Mouse (Mus musculus) myocyte (in vitro differentiated cells): Measurements from ENCODE around the gene Rnf187. TPM values are rescaled to one million over a fixed set of nuclear protein-coding genes. Genes with fewer than 3 reads are reported as not detected.

Source experiments
- H3K27me3 ChIP-seq: one replicate; pipeline ENCODE4 v1.6.1; 2011; ENCODE audit not compliant: control insufficient read depth, insufficient read depth, insufficient read length
- H3K36me3 ChIP-seq: one replicate; pipeline ENCODE4 v1.6.1; 2011; ENCODE audit not compliant: control insufficient read depth, insufficient read depth
- H3K4me2 ChIP-seq: one replicate; pipeline ENCODE4 v1.6.1; 2011; ENCODE audit warnings: low read depth, control low read depth
- H3K4me3 ChIP-seq: one replicate; pipeline ENCODE4 v1.5.1; 2011; ENCODE audit warnings: mild to moderate bottlenecking, control low read depth, moderate library complexity
- H3K79me2 ChIP-seq: one replicate; pipeline ENCODE4 v1.6.1; 2011; ENCODE audit not compliant: control insufficient read depth, insufficient read depth
- H3ac ChIP-seq: one replicate; pipeline ENCODE4 v1.6.1; 2011; ENCODE audit not compliant: control insufficient read depth, insufficient read length
- CEBPB ChIP-seq: IDR thresholded peaks from 2 replicates; pipeline ENCODE4 v1.6.1; 2011; ENCODE audit warnings: mild to moderate bottlenecking, moderate library complexity; ENCODE audit not compliant: poor library complexity, insufficient read depth, severe bottlenecking
- E2F4 ChIP-seq: IDR thresholded peaks from one replicate; pipeline ENCODE4 v1.6.1; 2011; ENCODE audit warnings: mild to moderate bottlenecking, control low read depth, moderate library complexity; ENCODE audit not compliant: insufficient read depth
- MAX ChIP-seq: IDR thresholded peaks from one replicate; pipeline ENCODE4 v1.6.1; 2011; ENCODE audit warnings: low read depth, mild to moderate bottlenecking, control low read depth
- MYOD1 ChIP-seq, 3 experiments: IDR thresholded peaks; one replicate each; pipeline ENCODE4 v1.6.1; 2011; ENCODE audit warnings: control low read depth in 2 of 3, low read depth in 2 of 3, mild to moderate bottlenecking in 2 of 3, moderate library complexity in 1 of 3; ENCODE audit not compliant: insufficient read length in 2 of 3, control insufficient read depth in 1 of 3
- MYOG ChIP-seq, 3 experiments: IDR thresholded peaks; one replicate each; pipeline ENCODE4 v1.6.1; 2011; ENCODE audit warnings: control low read depth in 2 of 3, low read depth in 2 of 3, mild to moderate bottlenecking in 2 of 3; ENCODE audit not compliant: insufficient read length in 2 of 3, control insufficient read depth in 1 of 3, insufficient read depth in 1 of 3
- POLR2A ChIP-seq: IDR thresholded peaks from one replicate; pipeline ENCODE4 v1.6.1; 2011; ENCODE audit warnings: low read depth, mild to moderate bottlenecking, control low read depth, moderate library complexity; ENCODE audit not compliant: insufficient read length
- POLR2AphosphoS2 ChIP-seq: IDR thresholded peaks from one replicate; pipeline ENCODE4 v1.6.1; 2011; ENCODE audit warnings: low read depth, control low read depth; ENCODE audit not compliant: insufficient read length
- REST ChIP-seq: IDR thresholded peaks from one replicate; pipeline ENCODE4 v1.6.1; 2011; ENCODE audit warnings: mild to moderate bottlenecking, control low read depth, moderate library complexity; ENCODE audit not compliant: insufficient read depth, insufficient read length
- SRF ChIP-seq: IDR thresholded peaks from one replicate; pipeline ENCODE4 v1.6.1; 2011; ENCODE audit warnings: low read depth; ENCODE audit not compliant: control insufficient read depth, insufficient read length
- TCF12 ChIP-seq: IDR thresholded peaks from one replicate; pipeline ENCODE4 v1.6.1; 2011; ENCODE audit warnings: mild to moderate bottlenecking, control low read depth; ENCODE audit not compliant: poor library complexity, insufficient read depth, severe bottlenecking
- TCF3 ChIP-seq: IDR thresholded peaks from one replicate; pipeline ENCODE4 v1.6.1; 2011; ENCODE audit warnings: low read depth, control low read depth; ENCODE audit not compliant: insufficient read length
- USF1 ChIP-seq: IDR thresholded peaks from one replicate; pipeline ENCODE4 v1.6.1; 2011; ENCODE audit warnings: low read depth, mild to moderate bottlenecking, control low read depth, moderate library complexity
- polyA plus RNA-seq: library from polyadenylated mRNA; unstranded; fragments of >200 nt; fragmentation: generic; extraction: Trizol; gene quantifications from one replicate; pipeline ENCODE4 v1.2.1, GENCODE M21; 2012; ENCODE audit warnings: missing spikeins

The Rnf187 gene
- polyA plus RNA-seq, 1 experiment, result 197 TPM

DNA sequence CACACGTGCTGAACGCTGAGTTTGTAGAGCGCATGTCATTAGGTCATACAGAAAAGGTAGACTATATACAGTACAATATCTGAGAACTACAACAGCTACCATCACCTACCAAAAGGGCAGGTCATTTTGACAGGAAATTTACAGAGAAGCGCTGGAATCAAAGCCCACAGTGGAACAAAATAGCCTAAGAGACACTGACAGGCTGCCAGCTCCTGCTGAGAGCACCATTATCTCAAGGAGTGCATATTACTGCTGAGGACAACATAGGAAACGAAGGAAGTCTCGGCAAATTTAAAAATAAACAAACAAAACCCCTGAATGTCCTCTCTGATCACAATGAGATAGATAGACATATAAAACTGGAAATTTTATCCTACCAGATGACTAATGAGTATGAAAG, 41.2 kb downstream of the Rnf187 start:
- H3K4me2 ChIP-seq, result no peak overlapping the region
- H3K36me3 ChIP-seq, result peaks cover 5% of the 10 kb centered on the region
- no peak overlapping the region for H3K4me3 ChIP-seq
- TF ChIP-seq MYOD1 (IDR thresholded peaks at IDR 0.05; ENCODE audit: control insufficient read depth in 1 of 3, insufficient read length in 2 of 3, low read depth in 2 of 3) (no peak), TCF3 (no peak), MYOG (IDR thresholded peaks at IDR 0.05; ENCODE audit: control insufficient read depth in 1 of 3, insufficient read depth in 1 of 3, insufficient read length in 2 of 3, low read depth in 2 of 3) (no peak), MAX (no peak), E2F4 (no peak), POLR2A (no peak), POLR2AphosphoS2 (no peak), CEBPB (no peak), USF1 (no peak), REST (no peak), TCF12 (no peak), SRF (no peak)
- H3K79me2 ChIP-seq, result no peaks in the 10 kb centered on the region
- H3ac ChIP-seq, result no peak overlapping the region
- H3K27me3 ChIP-seq, result no peaks in the 10 kb centered on the region

DNA sequence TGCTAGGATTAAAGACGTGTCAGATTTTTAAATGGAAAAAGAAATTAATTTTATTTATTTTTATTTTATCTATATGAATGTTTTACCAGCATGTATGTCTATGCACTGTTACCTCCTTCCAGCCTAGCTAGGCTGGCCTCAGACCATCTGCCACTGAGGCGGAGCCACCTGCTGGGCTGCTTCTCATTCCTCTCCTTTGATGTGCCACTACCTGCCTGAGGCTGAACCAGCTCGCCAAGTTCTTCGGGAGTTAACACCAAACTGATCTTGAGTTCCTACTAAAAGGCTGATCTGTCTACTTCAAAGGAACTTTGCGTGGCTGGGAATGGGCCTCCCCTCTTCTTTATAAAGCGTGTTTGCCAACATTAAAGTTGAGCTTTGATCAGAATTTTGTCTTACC, 44.3 kb downstream of the Rnf187 start:
- no peaks in the 10 kb centered on the region for H3K79me2 ChIP-seq
- no peak overlapping the region for H3ac ChIP-seq
- H3K4me3 ChIP-seq, result no peak overlapping the region
- H3K4me2 ChIP-seq, result no peak overlapping the region
- H3K36me3 ChIP-seq, result peaks cover 25% of the 10 kb centered on the region
- H3K27me3 ChIP-seq, result no peaks in the 10 kb centered on the region
- TF ChIP-seq USF1 (no peak), MYOD1 (IDR thresholded peaks at IDR 0.05; ENCODE audit: control insufficient read depth in 1 of 3, insufficient read length in 2 of 3, low read depth in 2 of 3) (no peak), MAX (no peak), CEBPB (no peak), POLR2A (no peak), REST (no peak)

DNA sequence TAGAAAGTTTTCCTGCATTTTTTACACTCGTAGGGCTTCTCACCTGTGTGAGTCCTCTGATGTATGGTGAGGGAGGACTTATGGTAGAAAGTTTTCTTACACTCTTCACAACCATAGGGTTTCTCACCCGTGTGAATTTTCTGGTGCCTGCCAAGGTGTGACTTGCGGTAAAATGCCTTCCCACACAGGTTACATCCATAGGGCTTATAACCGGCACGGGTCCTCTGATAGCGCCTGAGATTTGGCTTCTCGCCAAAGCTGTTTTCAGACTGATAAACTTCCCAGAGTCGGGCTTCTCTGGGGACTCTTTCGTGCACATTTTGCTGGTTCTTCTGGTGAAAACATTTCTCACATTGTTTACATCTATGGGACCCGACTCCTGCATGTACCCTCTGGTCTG, 48.2 kb downstream of the Rnf187 start:
- Histone ChIP-seq H3K4me3 (no peak overlapping the region), H3K79me2 (no peaks in the 10 kb centered on the region), H3ac (no peak overlapping the region), H3K36me3 (peaks cover 21% of the 10 kb centered on the region), H3K27me3 (no peaks in the 10 kb centered on the region), H3K4me2 (no peak overlapping the region)
- no peak for TF ChIP-seq REST
- TF ChIP-seq CEBPB, result no peak

DNA sequence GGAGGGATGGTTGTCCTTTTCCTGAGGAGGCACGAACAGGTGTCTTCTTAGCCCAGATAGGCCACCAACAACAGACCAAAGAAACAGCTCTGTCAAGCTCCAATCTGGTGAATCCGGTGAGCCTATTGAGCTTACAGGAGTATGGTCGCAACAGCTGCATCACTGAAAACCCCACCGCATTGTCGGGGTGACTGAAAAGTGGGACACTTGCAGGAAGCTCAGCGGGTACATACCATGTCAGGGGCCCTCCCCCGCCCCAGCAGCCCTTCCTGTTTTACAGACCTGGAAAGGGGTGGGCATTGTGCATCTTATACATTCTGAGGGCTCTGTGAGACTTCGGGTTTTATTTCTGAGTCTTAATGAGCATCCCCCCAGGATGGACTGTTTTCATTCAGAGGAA, 55.0 kb downstream of the Rnf187 start:
- no peak for TF ChIP-seq MAX
- Histone ChIP-seq H3K27me3 (no peaks in the 10 kb centered on the region), H3K4me3 (no peak overlapping the region), H3ac (no peak overlapping the region), H3K4me2 (no peak overlapping the region), H3K36me3 (peaks cover 3% of the 10 kb centered on the region), H3K79me2 (no peaks in the 10 kb centered on the region)

Other genes with a start within 250 kb of the Rnf187 start
- not detected for gene Olfr319, start 239.8 kb downstream of the Rnf187 start, polyA plus RNA-seq
- gene Olfr318, start 214.9 kb downstream of the Rnf187 start, polyA plus RNA-seq, result not detected
- not detected for gene Olfr317, start 199.7 kb downstream of the Rnf187 start, polyA plus RNA-seq
- gene Olfr316, start 186.2 kb downstream of the Rnf187 start, polyA plus RNA-seq, result not detected
- gene Olfr315, start 165.7 kb downstream of the Rnf187 start, polyA plus RNA-seq, result not detected
- gene Olfr314, start 156.0 kb downstream of the Rnf187 start, polyA plus RNA-seq, result not detected
- not detected for gene Fam183b, start 137.0 kb downstream of the Rnf187 start, polyA plus RNA-seq
- not detected for gene Olfr313, start 123.9 kb downstream of the Rnf187 start, polyA plus RNA-seq
- not detected for gene Olfr312, start 109.7 kb downstream of the Rnf187 start, polyA plus RNA-seq
- not detected for gene Olfr311, start 99.7 kb downstream of the Rnf187 start, polyA plus RNA-seq
- gene Gm12258, start 91.8 kb downstream of the Rnf187 start, polyA plus RNA-seq, result 2.0 TPM
- gene 2810021J22Rik, start 71.7 kb downstream of the Rnf187 start, polyA plus RNA-seq, result 2.5 TPM
- gene Zfp39, start 34.7 kb downstream of the Rnf187 start, polyA plus RNA-seq, result 0.96 TPM
- gene Btnl10, start 21.0 kb downstream of the Rnf187 start, polyA plus RNA-seq, result not detected
- 0.88 TPM for gene Hist3h2ba, start 10.0 kb upstream of the Rnf187 start, polyA plus RNA-seq
- gene Hist3h2a, start 15.8 kb upstream of the Rnf187 start, polyA plus RNA-seq, result 24.4 TPM
- 0.64 TPM for gene Trim17, start 15.8 kb upstream of the Rnf187 start, polyA plus RNA-seq
- 19.3 TPM for gene Trim11, start 39.2 kb upstream of the Rnf187 start, polyA plus RNA-seq
- gene Obscn, start 197.5 kb upstream of the Rnf187 start, polyA plus RNA-seq, result 25.0 TPM
- gene Iba57, start 224.8 kb upstream of the Rnf187 start, polyA plus RNA-seq, result 3.8 TPM
- gene Gjc2, start 244.3 kb upstream of the Rnf187 start, polyA plus RNA-seq, result 0.04 TPM